Mouse (Mus musculus) testis, postnatal 10 days (tissue): ENCODE data around the gene Maged1.
"Not testable (repeated sequence)": the region's sequence is repeated elsewhere in the genome, so short reads cannot be mapped to it uniquely, and the experiment has no call there.

Source experiments
- DNase-seq: peaks from one replicate; pipeline ENCODE4 v3.0.0; 2021; ENCODE audit warnings: low spot score

The Maged1 gene

GRCm38 (mm10) chrX:94541918-94542355 lies at the start of gene Maged1:
Maged1 (minus strand) TSS chrX:94542143.
- DNase-seq, result peak; percentile 92

DNA sequence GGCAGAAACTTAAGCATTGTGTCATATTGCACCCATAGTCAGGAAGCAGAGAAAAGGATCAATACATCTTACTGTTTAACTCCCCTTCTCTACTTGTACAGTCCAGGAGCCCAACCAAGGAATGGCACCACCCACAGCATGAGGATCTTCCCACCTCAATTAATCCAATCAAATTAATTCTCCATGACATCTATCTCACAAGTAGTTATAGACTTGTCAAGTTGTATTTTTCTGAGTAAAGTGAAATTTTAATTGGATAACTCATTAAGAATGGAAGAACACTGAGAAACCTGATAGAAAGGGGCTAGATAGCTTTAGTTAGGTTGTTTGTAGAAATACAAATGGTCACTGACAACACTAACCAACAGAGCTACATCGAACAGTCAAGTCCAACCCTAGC lies 38.3 kb upstream of the Maged1 start:
- DNase-seq, result no peak

DNA sequence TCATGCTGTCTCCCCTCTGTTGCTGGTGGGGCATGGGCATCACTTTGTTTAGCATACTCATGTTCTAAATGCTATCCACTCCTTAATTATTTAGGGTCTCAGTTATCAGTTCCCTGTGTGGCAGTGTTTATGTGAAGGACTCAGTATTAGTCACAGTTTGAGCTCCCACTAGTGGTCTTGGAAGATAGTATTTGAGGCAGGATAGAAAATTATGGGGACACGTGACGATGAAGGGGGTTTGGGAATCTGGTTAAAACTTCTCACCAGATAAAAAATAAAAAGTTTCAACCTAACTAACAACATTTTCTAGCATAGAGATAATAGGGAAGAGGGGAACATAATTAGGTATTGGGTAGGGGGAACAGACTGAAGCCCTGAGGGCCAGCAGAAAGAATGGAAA lies 22.8 kb upstream of the Maged1 start:
- no peak for DNase-seq

GRCm38 (mm10) chrX:94562392-94562791 lies 20.4 kb upstream of the Maged1 start:
- no peak for DNase-seq

GRCm38 (mm10) chrX:94548227-94548626 lies 6.3 kb upstream of the Maged1 start:
- DNase-seq, result no peak

DNA sequence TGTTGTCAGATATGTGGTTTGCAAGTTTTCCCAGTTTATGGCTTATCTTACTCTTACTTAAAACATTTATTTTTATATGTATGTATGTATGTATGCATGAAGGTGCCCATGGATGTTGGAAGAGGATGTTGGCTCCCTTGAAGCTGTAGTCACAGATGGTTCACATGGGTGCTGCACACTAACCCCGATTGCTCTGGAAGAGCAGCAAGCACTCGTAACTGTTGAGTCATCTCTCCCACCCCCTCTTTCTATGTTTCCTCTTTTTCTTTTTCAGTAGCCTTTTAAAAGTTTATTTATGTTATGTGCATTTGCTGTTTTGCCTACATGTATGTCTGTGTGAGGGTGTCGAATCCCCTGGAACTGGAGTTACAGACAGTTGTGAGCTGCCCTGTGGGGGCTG lies 4.0 kb upstream of the Maged1 start:
- no peak for DNase-seq

- DNase-seq, result peak; percentile 49
Observed at GRCm38 (mm10) chrX:94544923-94545322, 3.0 kb upstream of the Maged1 start.

DNA sequence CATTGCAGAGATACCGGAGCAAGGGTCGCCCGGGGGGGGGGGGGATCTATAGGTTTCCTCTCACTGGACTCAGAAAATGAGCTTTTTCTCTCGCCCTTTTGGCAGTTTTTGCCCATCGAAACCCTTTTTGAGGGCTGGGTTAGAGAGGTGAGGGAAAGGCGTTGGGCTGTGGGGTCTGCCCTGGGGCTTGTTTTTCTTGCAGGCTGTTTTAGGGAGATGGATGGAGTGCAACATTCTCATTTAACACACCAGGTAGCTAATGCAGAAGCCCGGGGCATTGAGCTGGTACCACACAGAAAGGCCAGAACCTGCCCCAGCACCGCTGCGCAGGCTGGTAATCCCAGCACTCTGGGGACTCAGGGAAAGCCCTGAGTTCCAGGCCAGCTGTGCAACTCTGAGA lies 593 bp upstream of the Maged1 start:
- DNase-seq, result no peak

- no peak for DNase-seq
Observed at GRCm38 (mm10) chrX:94541206-94541605, 737 bp downstream of the Maged1 start.

- peak; percentile 85 for DNase-seq
Observed at GRCm38 (mm10) chrX:94540341-94541201, 1.4 kb downstream of the Maged1 start.

DNA sequence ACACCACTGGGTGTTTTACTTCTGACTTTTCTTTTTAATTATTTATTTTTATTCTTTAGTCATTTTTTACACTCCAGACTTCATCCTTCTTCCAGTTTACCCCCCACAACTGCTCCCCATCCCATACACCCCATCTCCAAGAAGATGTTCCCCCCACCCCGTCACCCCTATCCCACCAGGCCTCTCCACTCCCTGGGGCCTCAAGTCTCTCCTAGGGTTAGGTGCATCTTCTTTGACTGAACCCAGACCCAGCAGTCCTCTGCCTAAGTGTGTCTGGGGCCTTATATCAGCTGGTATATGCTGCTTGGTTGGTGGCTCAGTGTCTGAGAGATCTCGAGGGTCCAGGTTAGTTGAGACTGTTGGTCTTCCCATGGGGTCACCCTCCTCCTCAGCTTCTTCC lies 7.6 kb downstream of the Maged1 start:
- DNase-seq, result no peak

DNA sequence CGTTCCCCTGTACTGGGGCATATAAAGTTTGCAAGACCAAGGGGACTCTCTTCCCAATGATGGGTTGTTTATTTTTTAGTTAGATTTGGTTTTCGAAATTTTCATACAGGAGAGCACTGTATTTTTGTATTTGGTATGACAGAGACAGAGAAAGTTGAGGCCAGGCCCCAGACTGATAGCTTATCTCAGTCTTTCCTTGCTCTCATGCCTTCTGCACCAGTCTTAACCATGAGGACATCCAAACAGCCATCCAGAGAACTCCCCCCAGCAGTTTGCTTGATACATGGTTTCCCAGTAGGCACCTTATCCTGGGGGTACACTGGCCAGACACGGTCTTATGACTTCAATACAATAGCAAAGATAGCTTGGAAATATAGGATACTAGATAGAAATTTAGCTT lies 11.6 kb downstream of the Maged1 start:
- no peak for DNase-seq

- DNase-seq, result no peak
Observed at GRCm38 (mm10) chrX:94522166-94522565, 19.8 kb downstream of the Maged1 start.

DNA sequence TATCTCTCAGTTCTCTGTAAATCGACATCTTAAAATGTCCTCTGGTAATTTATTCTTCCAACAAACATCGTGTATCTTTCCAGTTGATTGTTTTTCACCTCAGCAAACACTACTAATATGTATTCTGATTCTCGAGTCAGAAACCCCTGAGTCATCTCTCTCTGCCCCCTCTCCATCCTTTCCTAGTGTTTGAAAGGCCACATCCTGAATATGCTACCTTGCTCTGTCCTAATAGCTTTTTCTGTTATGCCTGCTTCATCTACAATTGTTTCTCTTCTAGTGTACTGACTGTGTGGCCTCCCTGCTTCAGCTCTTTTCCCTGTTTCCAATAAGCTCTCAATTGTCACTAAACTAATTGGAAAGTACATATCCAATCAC lies 33.5 kb downstream of the Maged1 start:
- DNase-seq, result no peak

DNA sequence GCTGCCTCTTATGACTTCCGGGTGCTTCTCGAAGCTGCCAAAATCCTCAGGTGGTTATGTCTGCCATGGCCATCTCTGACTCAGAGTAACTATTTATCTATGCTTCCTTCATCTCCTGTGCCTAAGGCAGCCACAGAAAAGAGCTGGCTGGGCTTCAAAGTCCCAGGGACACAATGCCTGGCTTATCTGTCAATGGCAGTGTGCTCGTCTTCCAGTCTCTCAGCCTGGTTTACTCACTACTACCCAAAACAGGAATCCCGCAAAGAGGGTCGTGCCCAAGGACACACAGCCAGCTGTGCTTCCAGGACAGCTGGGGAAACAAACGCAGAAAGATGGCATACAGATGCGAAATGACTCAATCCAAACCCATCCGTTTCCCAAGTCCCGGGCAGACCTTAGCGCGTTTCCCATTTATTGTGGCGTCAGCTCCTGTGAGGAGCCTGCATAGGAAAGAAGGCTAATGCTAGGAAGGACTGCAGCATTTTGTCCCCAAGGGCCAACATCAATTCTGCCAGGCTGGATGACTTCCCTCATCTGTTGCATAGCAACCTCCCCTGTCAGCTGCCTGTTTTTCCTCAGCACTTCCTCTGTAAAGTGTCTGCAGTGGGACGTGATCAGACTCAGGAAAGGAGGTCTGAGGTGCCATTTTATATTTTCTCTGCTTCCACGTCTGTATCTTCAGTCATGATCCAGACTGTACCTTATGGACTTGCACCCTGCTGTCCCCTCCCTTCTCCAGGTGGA lies 34.1 kb downstream of the Maged1 start:
- not testable (repeated sequence) for DNase-seq

DNA sequence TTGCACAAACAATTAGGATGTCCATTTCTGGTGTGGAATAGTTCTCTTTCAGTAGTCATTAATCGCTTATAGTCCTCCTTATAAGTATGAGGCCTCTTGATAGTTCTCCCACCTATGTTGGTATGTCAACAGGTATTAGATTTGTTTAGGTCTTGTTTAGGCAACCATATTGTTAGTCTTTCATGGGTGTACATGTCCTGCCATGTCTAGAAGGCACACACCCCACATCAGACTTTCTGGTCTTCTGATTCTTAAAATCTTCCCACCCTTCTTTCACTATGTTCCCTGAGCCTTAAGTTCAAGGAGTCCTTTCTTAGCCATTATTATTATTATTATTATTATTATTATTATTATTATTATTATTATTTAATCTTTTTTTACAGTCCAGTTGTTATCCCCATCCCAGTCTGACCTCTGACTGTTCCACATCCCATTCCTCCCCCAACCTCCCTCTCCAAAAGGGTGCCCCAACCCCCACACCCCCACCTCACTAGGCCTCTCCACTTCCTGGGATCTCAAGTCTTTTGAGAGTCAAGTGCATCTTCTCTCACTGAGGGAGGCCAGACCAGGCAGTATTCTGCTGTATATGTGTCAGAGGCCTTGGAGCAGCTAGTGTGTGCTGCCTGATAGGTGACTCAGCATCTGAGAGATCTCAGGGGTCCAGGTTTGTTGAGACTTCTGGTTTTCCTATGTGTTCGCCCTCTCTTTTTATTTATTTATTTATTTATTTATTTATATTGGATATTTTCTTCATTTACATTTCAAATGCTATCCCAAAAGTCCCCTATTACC lies 55.7 kb downstream of the Maged1 start:
- no peak for DNase-seq
